Mouse (Mus musculus) heart, postnatal 4 days (tissue): ENCODE measurements around the gene Lrg1. TPM values are rescaled to one million over a fixed set of nuclear protein-coding genes. Genes with fewer than 3 reads are reported as not detected.

Experiments used
- DNase-seq: peaks from one replicate; pipeline ENCODE4 v3.0.0; 2021
- total RNA-seq, 2 experiments: library from RNA; stranded (reverse); gene quantifications; 2 replicates each; pipeline ENCODE4 v1.2.3; 2021

The Lrg1 gene
- total RNA-seq, 2 experiments from 2014 or later: 5.2 TPM

DNA sequence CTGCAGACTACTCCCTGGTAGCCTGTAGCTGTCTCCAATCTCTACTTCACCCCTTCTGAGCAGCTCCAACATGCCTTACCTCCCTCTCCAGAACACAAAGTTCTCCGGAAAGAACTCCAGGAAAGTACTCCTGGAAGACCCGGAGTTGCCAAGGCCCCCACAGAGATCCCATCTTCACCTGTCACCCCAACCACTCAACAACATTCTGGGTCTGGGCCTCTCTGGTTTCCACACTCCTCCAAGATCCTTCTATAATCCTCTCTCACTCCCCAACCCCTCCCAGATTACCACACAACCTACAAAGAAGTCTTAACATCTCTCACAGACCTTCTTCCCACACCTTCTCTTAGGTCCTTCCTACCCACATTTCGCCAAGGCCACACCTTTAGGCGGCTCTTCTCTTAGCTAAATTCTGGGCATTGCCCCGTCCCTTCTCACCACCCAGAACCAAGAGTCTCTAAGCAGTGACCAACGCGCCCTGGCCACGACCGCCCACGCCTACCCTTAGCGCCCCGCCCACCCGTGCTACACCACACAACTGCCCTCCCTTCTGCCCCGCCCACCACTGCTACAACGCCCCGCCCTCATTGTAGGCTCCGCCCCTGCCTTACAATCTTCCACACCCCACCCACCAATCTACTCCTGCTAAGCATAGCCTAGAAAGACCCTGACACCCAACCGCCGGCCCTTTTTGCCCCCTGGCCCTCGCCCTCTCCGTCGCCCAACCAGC, 47.5 kb downstream of the Lrg1 start:
- DNase-seq: peak; percentile 90

DNA sequence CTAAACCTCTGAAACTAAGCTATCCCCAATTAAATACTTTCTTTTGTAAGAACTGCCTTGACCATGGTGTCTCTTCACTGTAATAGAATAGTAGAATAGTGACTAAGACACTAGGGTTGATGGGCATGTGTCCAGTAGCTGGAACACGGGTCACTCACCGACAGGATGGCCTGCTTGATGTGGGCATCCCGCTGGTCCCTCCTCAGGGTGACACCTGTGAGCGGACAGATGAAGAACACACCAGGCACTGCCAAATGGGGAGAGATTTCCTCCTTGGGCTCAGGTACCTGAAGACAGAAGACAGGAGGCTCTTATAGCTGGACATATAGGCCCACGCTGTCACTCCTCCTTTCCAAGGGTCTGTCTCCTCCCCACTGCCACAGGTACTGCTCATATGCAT, 49.6 kb downstream of the Lrg1 start:
- no peak for DNase-seq

DNA sequence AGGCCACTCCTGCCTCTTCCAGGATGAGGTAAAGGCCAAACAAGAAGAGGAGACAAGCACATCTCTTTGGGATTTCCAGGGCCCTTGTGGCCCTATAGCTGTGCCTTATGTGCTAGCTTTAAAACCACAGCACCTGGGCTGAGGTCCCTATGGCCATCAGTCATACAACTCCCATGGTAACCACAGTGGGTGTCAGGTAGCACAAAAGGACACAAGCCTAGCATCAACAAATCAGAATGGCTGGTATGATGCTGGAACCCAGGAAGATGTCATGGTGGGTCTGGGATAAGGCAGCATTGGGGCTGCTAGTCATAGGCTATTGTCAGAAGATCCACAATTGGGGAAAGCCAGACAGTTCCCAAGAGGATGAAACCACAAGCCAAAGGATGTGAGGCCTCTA, 50.7 kb downstream of the Lrg1 start:
- no peak for DNase-seq

Other genes with a start within 250 kb of the Lrg1 start
- 1 to 10 TPM; 5.8 TPM for gene Zfp119a, start 243.1 kb downstream of the Lrg1 start, total RNA-seq
- 1 to 10 TPM; 5.1 to 5.6 TPM for gene Zfp959, start 229.9 kb downstream of the Lrg1 start, total RNA-seq
- gene Zfp119b, start 172.5 kb downstream of the Lrg1 start, total RNA-seq: 1 to 10 TPM; 3.3 to 4.0 TPM
- under 1 TPM; 0.61 to 0.71 TPM for gene Ebi3, start 169.4 kb downstream of the Lrg1 start, total RNA-seq
- gene Yju2, start 162.9 kb downstream of the Lrg1 start, total RNA-seq: 10 to 100 TPM; 14.8 to 14.9 TPM
- 1 to 10 TPM; 3.7 to 4.6 TPM for gene Shd, start 151.5 kb downstream of the Lrg1 start, total RNA-seq
- 1 to 10 TPM in 1 of 2 experiments, under 1 TPM in 1; 0.34 to 1.5 TPM for gene Fsd1, start 135.5 kb downstream of the Lrg1 start, total RNA-seq
- gene Stap2, start 116.4 kb downstream of the Lrg1 start, total RNA-seq: 10 to 100 TPM; 13.3 to 15.2 TPM
- gene Mpnd, start 116.3 kb downstream of the Lrg1 start, total RNA-seq: 10 to 100 TPM; 42.7 to 44.7 TPM
- gene Sh3gl1, start 85.4 kb downstream of the Lrg1 start, total RNA-seq: 10 to 100 TPM; 37.8 to 38.5 TPM
- 10 to 100 TPM; 13.3 to 14.8 TPM for gene Chaf1a, start 81.6 kb downstream of the Lrg1 start, total RNA-seq
- gene Ubxn6, start 47.0 kb downstream of the Lrg1 start, total RNA-seq: 10 to 100 TPM; 50.8 to 57.5 TPM
- gene Hdgfl2, start 42.4 kb downstream of the Lrg1 start, total RNA-seq: 10 to 100 TPM; 52.8 to 55.9 TPM
- 10 to 100 TPM; 71.5 to 79.8 TPM for gene Plin4, start 12.2 kb downstream of the Lrg1 start, total RNA-seq
- gene Plin5, start 4.4 kb downstream of the Lrg1 start, total RNA-seq: 10 to 100 TPM; 61.6 to 67.6 TPM
- 1 to 10 TPM; 6.3 to 7.2 TPM for gene Sema6b, start 18.3 kb upstream of the Lrg1 start, total RNA-seq
- gene Tnfaip8l1, start 40.5 kb upstream of the Lrg1 start, total RNA-seq: 1 to 10 TPM; 5.9 to 6.0 TPM
- 10 to 100 TPM; 43.4 to 48.8 TPM for gene Mydgf, start 61.9 kb upstream of the Lrg1 start, total RNA-seq
- gene Dpp9, start 96.9 kb upstream of the Lrg1 start, total RNA-seq: 10 to 100 TPM; 29.1 to 31.2 TPM
- 10 to 100 TPM; 69.6 to 73.8 TPM for gene Fem1a, start 134.8 kb upstream of the Lrg1 start, total RNA-seq
- gene Ticam1, start 154.8 kb upstream of the Lrg1 start, total RNA-seq: 10 to 100 TPM; 10.3 to 10.8 TPM
- gene Plin3, start 170.9 kb upstream of the Lrg1 start, total RNA-seq: 10 to 100 TPM; 56.3 to 65.7 TPM
- not detected for gene Arrdc5, start 178.3 kb upstream of the Lrg1 start, total RNA-seq
- 10 to 100 TPM; 71.8 to 76.7 TPM for gene Uhrf1, start 181.3 kb upstream of the Lrg1 start, total RNA-seq
- gene Kdm4b, start 204.1 kb upstream of the Lrg1 start, total RNA-seq: 10 to 100 TPM; 38.9 to 40.5 TPM